Mouse (Mus musculus): ENCODE results near the gene Nradd.

DNA sequence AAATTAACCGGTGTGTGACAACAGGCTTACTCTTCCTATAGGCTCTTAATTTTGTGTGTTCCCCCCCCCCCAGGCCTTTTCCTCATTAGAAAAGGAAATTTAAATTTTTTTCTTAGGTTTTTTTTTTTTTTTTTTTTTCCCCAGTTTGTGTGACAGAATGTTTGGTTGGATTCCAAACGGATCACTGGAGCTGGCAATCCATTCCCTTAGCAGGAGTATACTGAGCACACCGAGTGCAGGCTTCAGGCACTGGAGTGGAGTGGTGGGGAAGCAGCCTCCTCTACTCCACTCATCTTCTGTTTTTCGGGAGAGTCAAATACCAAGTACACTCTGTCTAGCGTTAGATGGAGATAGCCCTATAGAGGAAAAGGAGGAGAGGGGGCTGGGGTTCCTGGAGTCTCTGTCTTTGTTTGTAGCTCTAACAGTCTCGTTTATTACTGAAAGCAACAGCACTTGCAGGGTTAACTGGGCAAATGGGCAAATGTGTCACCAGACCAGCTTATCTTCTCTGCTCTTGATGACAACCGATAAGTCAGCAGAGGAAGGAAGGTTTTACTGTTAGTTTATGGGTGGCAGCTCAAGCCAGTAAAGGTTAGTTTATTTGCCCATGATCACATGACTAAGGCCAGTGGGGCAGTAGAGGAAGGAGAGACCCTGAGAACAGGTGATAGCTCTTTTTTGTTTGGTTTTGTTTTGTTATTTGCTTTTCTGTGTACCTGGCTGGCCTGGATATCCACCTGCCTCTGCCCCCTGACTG, 36.8 kb upstream of the Nradd start:
- TF ChIP-seq CTCF (IDR thresholded peaks at IDR 0.05; ENCODE audit: control insufficient read depth, insufficient read depth, insufficient replicate concordance, low read depth, low read length) (no peak), POLR2A (IDR thresholded peaks at IDR 0.05; ENCODE audit: control insufficient read depth, low read depth, low read length) (no peak)
